15 mouse cellular contexts compared by ENCODE assay signal in genomic region chr2:26540721-26541120, GRCm38 (mm10). TPM values are rescaled to one million over a fixed set of nuclear protein-coding genes. Genes with fewer than 3 reads are reported as not detected.
DNase-seq lines count a peak whose midpoint lies in the region; ATAC-seq and TF ChIP-seq lines count a peak whose summit lies in the region.
"Had no signal": no experiment of that assay in that cellular context is flagged by ENCODE, and none has a peak within 500 bp of the region (broad histone marks: within the 10 kb centered on the region; RNA-seq: fewer than 3 reads in every experiment).

No protein-coding gene starts in this region.

- H3K4me2 ChIP-seq in heart, embryonic 12.5 days = no peak overlapping the region
- no peak overlapping the region for H3K4me2 ChIP-seq in limb, embryonic 13.5 days (replicated peaks)
- no peak overlapping the region for H3K4me2 ChIP-seq in neural tube, embryonic 15.5 days

- H3K4me3 ChIP-seq in heart, embryonic 12.5 days = no peak overlapping the region
- no peak overlapping the region for H3K4me3 ChIP-seq in heart, adult 2 months
- H3K4me3 ChIP-seq in thymus, adult 2 months (ENCODE audit: control insufficient read depth, insufficient read depth, low read length) = no peak overlapping the region
- no peak overlapping the region for H3K4me3 ChIP-seq in limb, embryonic 13.5 days
- H3K4me3 ChIP-seq in neural tube, embryonic 15.5 days (replicated peaks) = no peak overlapping the region

- TF ChIP-seq POLR2A in heart, adult 2 months (IDR thresholded peaks at IDR 0.05; ENCODE audit: insufficient read depth, low read depth, low read length) = no peak
- TF ChIP-seq POLR2A in thymus, adult 2 months (IDR thresholded peaks at IDR 0.05; ENCODE audit: control insufficient read depth, extremely low read depth, insufficient read depth, low read length, poor library complexity) = no peak

- peaks cover 33% of the 10 kb centered on the region for H3K4me1 ChIP-seq in heart, embryonic 12.5 days (replicated peaks)
- H3K4me1 ChIP-seq in heart, adult 2 months (ENCODE audit: control insufficient read depth, insufficient read depth, low read length) = peaks cover 16% of the 10 kb centered on the region
- H3K4me1 ChIP-seq in thymus, adult 2 months (replicated peaks; ENCODE audit: control insufficient read depth, insufficient read depth, low read length) = peaks cover 22% of the 10 kb centered on the region
- peaks cover 28% of the 10 kb centered on the region for H3K4me1 ChIP-seq in limb, embryonic 13.5 days
- H3K4me1 ChIP-seq in neural tube, embryonic 15.5 days = peaks cover 24% of the 10 kb centered on the region

- DNase-seq in heart, adult 2 months = no peak
- DNase-seq in thymus, postnatal 4 days = peak; percentile 42
- no peak for DNase-seq in thymus, adult 2 months
- DNase-seq: embryo, embryonic 11 days; kidney, adult 2 months had no signal

- no peak for TF ChIP-seq EP300 in heart, adult 2 months (IDR thresholded peaks at IDR 0.05; ENCODE audit: insufficient read depth, low read depth, low read length)

- no peak for TF ChIP-seq CTCF in heart, adult 2 months (IDR thresholded peaks at IDR 0.05)
- no peak for TF ChIP-seq CTCF in thymus, adult 2 months (IDR thresholded peaks at IDR 0.05; ENCODE audit: borderline replicate concordance, control insufficient read depth, extremely low read depth, insufficient read depth, low read length, poor library complexity)

- H3K27me3 ChIP-seq in heart, embryonic 12.5 days (replicated peaks) = no peaks in the 10 kb centered on the region
- H3K27me3 ChIP-seq in heart, adult 2 months (ENCODE audit: control insufficient read depth, insufficient read depth, low read length) = no peaks in the 10 kb centered on the region
- H3K27me3 ChIP-seq in thymus, adult 2 months (ENCODE audit: control insufficient read depth, insufficient read depth, low read length) = no peaks in the 10 kb centered on the region
- H3K27me3 ChIP-seq in limb, embryonic 13.5 days = no peaks in the 10 kb centered on the region
- H3K27me3 ChIP-seq in neural tube, embryonic 15.5 days (replicated peaks) = no peaks in the 10 kb centered on the region

- 0 out of 2 replicates have a peak overlapping the region, but pooled peaks have one; percentile 13 for H3K9ac ChIP-seq in heart, embryonic 12.5 days
- H3K9ac ChIP-seq in heart, adult 2 months (ENCODE audit: low read depth, low read length) = no peak overlapping the region
- H3K9ac ChIP-seq in limb, embryonic 13.5 days = peak overlapping the region; percentile 48
- no peak overlapping the region for H3K9ac ChIP-seq in neural tube, embryonic 15.5 days (replicated peaks)
- H3K9ac ChIP-seq: liver, embryonic 14.5 days had no signal

- intact Hi-C loops in heart, adult 2 months (cut with DNase I) = no loop called here

- WGBS in heart, embryonic 12.5 days = 50% methylated on average over 7 of the region's 7 CpGs
- 85% methylated on average over 7 of the region's 7 CpGs for WGBS in heart, adult 2 months
- WGBS in thymus, adult 2 months = 47% methylated on average over 7 of the region's 7 CpGs
- 24% methylated on average over 7 of the region's 7 CpGs for WGBS in limb, embryonic 13.5 days
- WGBS in neural tube, embryonic 15.5 days = 30% methylated on average over 7 of the region's 7 CpGs

- no peaks in the 10 kb centered on the region for H3K79me2 ChIP-seq in heart, adult 2 months (replicated peaks; ENCODE audit: control insufficient read depth, insufficient read depth, low read length)

- no peaks in the 10 kb centered on the region for H3K9me3 ChIP-seq in heart, embryonic 12.5 days (replicated peaks)
- no peaks in the 10 kb centered on the region for H3K9me3 ChIP-seq in limb, embryonic 13.5 days
- no peaks in the 10 kb centered on the region for H3K9me3 ChIP-seq in neural tube, embryonic 15.5 days (replicated peaks)

- H3K36me3 ChIP-seq in heart, embryonic 12.5 days = no peaks in the 10 kb centered on the region
- H3K36me3 ChIP-seq in heart, adult 2 months (ENCODE audit: control insufficient read depth, insufficient read depth, low read length) = no peaks in the 10 kb centered on the region
- H3K36me3 ChIP-seq in thymus, adult 2 months (ENCODE audit: control insufficient read depth, insufficient read depth, low read length) = no peaks in the 10 kb centered on the region
- H3K36me3 ChIP-seq in limb, embryonic 13.5 days = no peaks in the 10 kb centered on the region
- H3K36me3 ChIP-seq in neural tube, embryonic 15.5 days = no peaks in the 10 kb centered on the region

- no peak overlapping the region for H3K27ac ChIP-seq in heart, embryonic 12.5 days (ENCODE audit: poor library complexity, severe bottlenecking)
- no peak overlapping the region for H3K27ac ChIP-seq in heart, adult 2 months
- no peak overlapping the region for H3K27ac ChIP-seq in thymus, adult 2 months (ENCODE audit: control insufficient read depth, insufficient read depth, low read length)
- H3K27ac ChIP-seq in limb, embryonic 13.5 days = peak overlapping the region; percentile 63; the same call in 1 of the 2 replicates
- peak overlapping the region; percentile 63 for H3K27ac ChIP-seq in neural tube, embryonic 15.5 days (replicated peaks)
- H3K27ac ChIP-seq: liver, embryonic 14.5 days had no signal

- ATAC-seq in heart, embryonic 12.5 days (ENCODE audit: insufficient number of reproducible peaks, low FRiP score) = no peak
- no peak for ATAC-seq in limb, embryonic 13.5 days (ENCODE audit: low FRiP score, low read depth)
- ATAC-seq in neural tube, embryonic 15.5 days (ENCODE audit: low FRiP score) = no peak
- ATAC-seq in megakaryocyte progenitor cell, adult 5-6 weeks (replicated peaks; ENCODE audit: poor library complexity) = no peak
- no peak for ATAC-seq in megakaryocyte-erythroid progenitor cell, adult 5-6 weeks (replicated peaks; ENCODE audit: low FRiP score, low TSS enrichment, poor library complexity, severe bottlenecking)

RNA-seq across cellular contexts. Expression of gene Notch1, which starts 24.3 kb away (rescaled TPM):
- polyA plus RNA-seq in heart, embryonic 12.5 days (2016; fragmentation: Nextera tagmentation; extraction: Ambion mirVana) = 20.4 TPM in 2 replicates
- total RNA-seq in heart, adult 2 months (2021) = 10 to 100 TPM; 31.6 to 32.4 TPM
- 22.0 and 23.2 TPM in 2 replicates for polyA plus RNA-seq in heart, adult 2 months (2012; rRNA removed)
- 159 and 219 TPM in 2 replicates for polyA plus RNA-seq in thymus, adult 2 months (2012; rRNA removed)
- polyA plus RNA-seq in limb, embryonic 13.5 days (2015; fragmentation: Nextera tagmentation; extraction: Ambion mirVana) = 13.7 and 15.5 TPM in 2 replicates
- polyA plus RNA-seq in neural tube, embryonic 15.5 days (2015; fragmentation: Nextera tagmentation; extraction: Ambion mirVana) = 11.7 and 22.6 TPM in 2 replicates
- 15.5 and 19.0 TPM in 2 replicates for total RNA-seq in megakaryocyte progenitor cell, adult 5-6 weeks (2015)
- 8.8 and 9.3 TPM in 2 replicates for total RNA-seq in megakaryocyte progenitor cell, adult 5-6 weeks (2017)
- 2.6 and 3.1 TPM in 2 replicates for total RNA-seq in megakaryocyte-erythroid progenitor cell, adult 5-6 weeks (2014; fragmentation: Nextera tagmentation)
- total RNA-seq in megakaryocyte-erythroid progenitor cell, adult 5-6 weeks (2017) = 0.56 and 0.61 TPM in 2 replicates
- total RNA-seq: MEL had no signal

RNA-seq across cellular contexts. Expression of gene Egfl7, which starts 39.1 kb away (rescaled TPM):
- polyA plus RNA-seq in heart, embryonic 12.5 days (2016; fragmentation: Nextera tagmentation; extraction: Ambion mirVana) = 139 and 146 TPM in 2 replicates
- 100 to 1,000 TPM; 102 to 111 TPM for total RNA-seq in heart, adult 2 months (2021)
- polyA plus RNA-seq in heart, adult 2 months (2012; rRNA removed) = 499 and 610 TPM in 2 replicates
- polyA plus RNA-seq in thymus, adult 2 months (2012; rRNA removed) = 63.9 and 105 TPM in 2 replicates
- 103 and 105 TPM in 2 replicates for polyA plus RNA-seq in limb, embryonic 13.5 days (2015; fragmentation: Nextera tagmentation; extraction: Ambion mirVana)
- 76.5 and 94.1 TPM in 2 replicates for polyA plus RNA-seq in neural tube, embryonic 15.5 days (2015; fragmentation: Nextera tagmentation; extraction: Ambion mirVana)
- total RNA-seq in megakaryocyte progenitor cell, adult 5-6 weeks (2015) = 29.9 and 58.3 TPM in 2 replicates
- total RNA-seq in megakaryocyte progenitor cell, adult 5-6 weeks (2017) = 24.6 and 24.9 TPM in 2 replicates
- 88.4 and 89.4 TPM in 2 replicates for total RNA-seq in megakaryocyte-erythroid progenitor cell, adult 5-6 weeks (2014; fragmentation: Nextera tagmentation)
- 31.8 and 63.1 TPM in 2 replicates for total RNA-seq in megakaryocyte-erythroid progenitor cell, adult 5-6 weeks (2017)

RNA-seq across cellular contexts. Expression of gene Gm20532, which starts 45.7 kb away (rescaled TPM):
- 0.28 TPM in 1 of 2 replicates, not detected in the other for polyA plus RNA-seq in heart, embryonic 12.5 days (2016; fragmentation: Nextera tagmentation; extraction: Ambion mirVana)
- not detected for total RNA-seq in heart, adult 2 months (2021)
- not detected in 2 replicates for polyA plus RNA-seq in heart, adult 2 months (2012; rRNA removed)
- not detected in 2 replicates for polyA plus RNA-seq in thymus, adult 2 months (2012; rRNA removed)
- polyA plus RNA-seq in limb, embryonic 13.5 days (2015; fragmentation: Nextera tagmentation; extraction: Ambion mirVana) = not detected in 2 replicates
- not detected in 2 replicates for polyA plus RNA-seq in neural tube, embryonic 15.5 days (2015; fragmentation: Nextera tagmentation; extraction: Ambion mirVana)
- total RNA-seq in megakaryocyte progenitor cell, adult 5-6 weeks (2015) = not detected in 2 replicates
- not detected in 2 replicates for total RNA-seq in megakaryocyte progenitor cell, adult 5-6 weeks (2017)
- not detected in 2 replicates for total RNA-seq in megakaryocyte-erythroid progenitor cell, adult 5-6 weeks (2014; fragmentation: Nextera tagmentation)
- not detected in 2 replicates for total RNA-seq in megakaryocyte-erythroid progenitor cell, adult 5-6 weeks (2017)
- total RNA-seq: left cerebral cortex, adult 18-20 months had no signal
- polyA plus RNA-seq: heart, postnatal 0 days; kidney, adult 2 months; liver, embryonic 14.5 days; thymus, postnatal 0 days had no signal

Comparison
In these comparisons a context has a peak if more than half of its experiments do, and no peak if none do; other contexts are left out.
1. H3K9ac ChIP-seq: peak in heart, embryonic 12.5 days (single experiment) and limb, embryonic 13.5 days (single experiment); none in heart, adult 2 months (single experiment) and neural tube, embryonic 15.5 days (single experiment).
2. H3K27ac ChIP-seq: peak in limb, embryonic 13.5 days (single experiment) and neural tube, embryonic 15.5 days (single experiment); none in heart, embryonic 12.5 days (single experiment), heart, adult 2 months (single experiment) and thymus, adult 2 months (single experiment).